Mouse (Mus musculus) gastrocnemius, postnatal 10 days (tissue): ENCODE data around the gene Clspn. TPM values are rescaled to one million over a fixed set of nuclear protein-coding genes. Genes with fewer than 3 reads are reported as not detected.

Experiments
- DNase-seq: peaks from one replicate; pipeline ENCODE4 v3.0.0; 2021; ENCODE audit warnings: mixed read lengths
- microRNA-seq, 2 experiments: library from miRNA; unstranded; fragments of <30 nt; microRNA quantifications; one replicate each; pipeline ENCODE4 v1.2.0; 2021
- total RNA-seq, 2 experiments: library from RNA; stranded (reverse); gene quantifications; 2 replicates each; pipeline ENCODE4 v1.2.3; 2021

Gene Clspn
- total RNA-seq, 2 experiments from 2014 or later: 5.7 to 6.9 TPM

DNA sequence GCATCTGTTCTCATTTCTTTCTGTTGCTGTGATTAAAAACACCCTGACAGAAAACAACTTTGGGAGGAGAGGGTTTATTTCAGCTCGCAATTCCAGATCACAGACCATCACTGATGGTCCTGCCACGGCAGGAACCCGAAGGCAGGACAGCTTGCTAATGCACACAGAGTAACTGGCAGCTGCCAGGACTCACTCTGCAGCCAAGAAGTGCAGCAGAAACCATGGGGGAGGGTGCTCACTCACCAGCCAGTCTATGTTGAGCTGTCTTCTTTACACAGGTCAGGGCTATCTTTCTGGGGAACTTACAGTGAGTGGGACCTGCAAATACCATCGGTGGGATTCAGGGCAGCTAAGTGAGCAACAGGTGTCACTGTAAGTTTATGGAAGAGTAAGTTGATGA, 80.7 kb downstream of the Clspn start:
- no peak for DNase-seq

DNA sequence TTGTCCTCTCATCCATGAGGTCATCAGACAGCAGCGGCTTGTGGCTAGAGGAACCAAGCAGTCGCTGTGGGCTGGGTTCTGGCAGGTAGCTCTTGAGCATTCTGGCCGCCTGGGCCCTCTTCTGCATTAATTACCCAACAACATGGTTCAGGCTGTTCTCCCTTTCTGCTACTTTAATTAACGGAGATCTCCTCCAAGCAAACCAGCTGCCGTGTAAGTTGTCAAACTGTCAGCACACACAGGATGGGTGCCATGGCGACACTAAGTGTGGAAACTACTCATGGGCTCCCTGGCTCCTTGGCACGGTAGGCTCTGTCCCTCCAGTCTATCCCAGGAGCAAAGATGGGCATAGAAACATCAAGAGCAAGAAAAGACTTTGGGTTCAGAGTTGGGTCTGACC, 82.6 kb downstream of the Clspn start:
- no peak for DNase-seq

DNA sequence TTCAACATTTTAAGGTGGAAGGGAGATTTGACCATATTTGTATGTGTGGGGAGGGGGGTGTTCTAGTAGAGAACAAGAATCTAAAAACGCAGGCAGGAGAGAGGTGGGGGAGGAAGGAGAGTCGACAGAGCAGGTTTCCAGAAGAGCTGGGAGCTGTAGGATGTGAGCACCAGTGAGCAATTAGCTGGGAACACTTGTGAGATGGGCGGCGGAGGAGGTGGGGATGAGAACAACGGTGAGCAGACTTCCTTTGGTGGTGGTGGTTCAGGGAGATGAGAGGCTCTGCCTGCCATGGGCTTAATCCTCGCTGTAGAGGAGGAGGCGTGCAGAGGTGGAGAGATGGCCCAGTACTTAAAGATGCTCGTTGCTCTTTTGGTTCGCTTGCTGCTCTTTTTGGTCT, 85.2 kb downstream of the Clspn start:
- no peak for DNase-seq

Small RNA genes within 50 kb of the gene (microRNA-seq; reads per million reads assigned to microRNA genes)
- 0 reads per million in 2 experiments for gene Mir7119

Other genes starting within 250 kb of the Clspn start
- 10 to 100 TPM; 12.9 to 15.7 TPM for gene Adprhl2, start 235.2 kb upstream of the Clspn start, total RNA-seq
- 1 to 10 TPM in 1 of 2 experiments, under 1 TPM in 1; 0.80 to 1.5 TPM for gene Tekt2, start 231.2 kb upstream of the Clspn start, total RNA-seq
- 10 to 100 TPM in 1 of 2 experiments, 1 to 10 TPM in 1; 7.3 to 11.5 TPM for gene Ago3, start 127.4 kb upstream of the Clspn start, total RNA-seq
- gene Ago1, start 88.4 kb upstream of the Clspn start, total RNA-seq: 10 to 100 TPM in 1 of 2 experiments, 1 to 10 TPM in 1; 9.1 to 13.6 TPM
- 1 to 10 TPM; 1.9 to 2.2 TPM for gene Ago4, start 23.5 kb upstream of the Clspn start, total RNA-seq
- gene 5730409E04Rik, start 52.9 kb downstream of the Clspn start, total RNA-seq: 10 to 100 TPM; 13.1 to 14.7 TPM
- gene Psmb2, start 120.7 kb downstream of the Clspn start, total RNA-seq: 100 to 1,000 TPM; 117 to 119 TPM
- gene Tfap2e, start 179.3 kb downstream of the Clspn start, total RNA-seq: not detected
- 10 to 100 TPM; 12.0 to 13.3 TPM for gene Ncdn, start 196.5 kb downstream of the Clspn start, total RNA-seq
- gene AU040320, start 196.6 kb downstream of the Clspn start, total RNA-seq: 10 to 100 TPM; 22.2 to 24.2 TPM